Mouse (Mus musculus): ENCODE measurements around the gene March1.

DNA sequence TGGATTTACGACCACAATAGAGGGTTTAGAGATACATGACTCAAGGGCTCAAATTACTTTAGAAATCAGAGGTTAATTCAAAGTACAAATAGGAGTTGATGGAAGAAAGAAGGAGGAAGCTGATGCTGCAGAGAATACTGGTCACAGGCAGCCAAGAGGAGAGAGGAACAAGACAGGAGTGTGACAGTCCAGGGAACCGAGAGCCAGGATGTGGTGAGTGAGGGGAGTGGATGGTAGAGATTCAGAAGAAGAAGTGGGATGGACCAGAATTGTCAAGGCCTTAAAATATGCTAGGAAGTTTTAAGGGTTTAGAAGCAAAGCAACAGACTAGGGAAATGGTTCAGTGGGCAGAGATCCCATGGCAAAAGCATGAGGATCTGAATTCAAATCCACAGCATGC lies 771.0 kb downstream of the March1 start:
- TF ChIP-seq POLR2A (IDR thresholded peaks at IDR 0.05; ENCODE audit: insufficient read depth, low read depth, low read length) (no peak), CTCF (IDR thresholded peaks at IDR 0.05) (no peak), EP300 (IDR thresholded peaks at IDR 0.05; ENCODE audit: insufficient read depth, low read depth, low read length) (no peak)

Data from heart, adult 2 months (tissue).